ENCODE assay signal across 16 mouse cellular contexts in the genomic region with DNA sequence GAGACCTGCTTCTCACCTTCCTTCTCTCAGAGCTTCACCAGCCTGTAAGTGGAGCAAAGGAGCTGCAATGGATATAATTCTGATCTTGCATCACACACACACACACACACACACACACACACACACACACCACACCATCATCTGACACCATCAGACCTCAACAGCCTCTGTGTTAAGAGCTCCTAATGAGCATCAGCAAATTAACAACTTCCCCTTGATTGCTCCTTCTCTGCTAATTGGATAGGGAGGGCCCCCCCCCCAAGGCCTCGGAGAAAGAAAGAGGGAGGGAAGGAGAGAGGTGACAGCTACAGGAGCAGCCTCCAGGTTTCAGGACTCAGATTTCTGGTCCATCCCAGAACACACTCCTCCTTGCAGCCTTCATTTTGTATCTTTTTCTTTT. TPM values are rescaled to one million over a fixed set of nuclear protein-coding genes. Genes with fewer than 3 reads are reported as not detected.
A peak's percentile ranks its signal among the peaks of the same experiment; 100 is the strongest.
DNase-seq lines count a peak whose midpoint lies in the region; ATAC-seq lines count a peak whose summit lies in the region.
"Had no signal": no experiment of that assay in that cellular context is flagged by ENCODE, and none has a peak within 500 bp of the region (broad histone marks: within the 10 kb centered on the region; RNA-seq: fewer than 3 reads in every experiment).

No protein-coding gene starts in this region.

- H3K4me2 ChIP-seq in kidney, embryonic 15.5 days, result 0 out of 2 replicates have a peak overlapping the region, but pooled peaks have one; percentile 99
- peak overlapping the region; percentile 95; the same call in 1 of the 2 replicates for H3K4me2 ChIP-seq in forebrain, embryonic 12.5 days
- H3K4me2 ChIP-seq in hindbrain, embryonic 15.5 days, result peak overlapping the region; percentile 72
- H3K4me2 ChIP-seq in neural tube, embryonic 13.5 days, result peak overlapping the region; percentile 77

- ATAC-seq in kidney, embryonic 15.5 days (replicated peaks; ENCODE audit: low FRiP score), result no peak
- peak; percentile 13; the same call in 1 of the 2 replicates for ATAC-seq in forebrain, embryonic 12.5 days (ENCODE audit: low FRiP score)
- no peak for ATAC-seq in hindbrain, embryonic 15.5 days (ENCODE audit: low FRiP score, low read depth)
- peak; percentile 12; the same call in 1 of the 2 replicates for ATAC-seq in neural tube, embryonic 13.5 days (ENCODE audit: low read depth)

- no peaks in the 10 kb centered on the region for H3K36me3 ChIP-seq in kidney, embryonic 15.5 days
- no peaks in the 10 kb centered on the region for H3K36me3 ChIP-seq in forebrain, embryonic 12.5 days (replicated peaks)
- no peaks in the 10 kb centered on the region for H3K36me3 ChIP-seq in hindbrain, embryonic 15.5 days
- peaks cover 16% of the 10 kb centered on the region; the same call in 1 of the 2 replicates for H3K36me3 ChIP-seq in neural tube, embryonic 13.5 days
- H3K36me3 ChIP-seq: embryonic facial prominence, embryonic 15.5 days; liver, embryonic 13.5 days had no signal

- H3K4me1 ChIP-seq in kidney, embryonic 15.5 days, result peaks cover 40% of the 10 kb centered on the region
- peaks cover 60% of the 10 kb centered on the region for H3K4me1 ChIP-seq in forebrain, embryonic 12.5 days
- peaks cover 75% of the 10 kb centered on the region for H3K4me1 ChIP-seq in hindbrain, embryonic 15.5 days (replicated peaks)
- H3K4me1 ChIP-seq in neural tube, embryonic 13.5 days (replicated peaks), result peaks cover 79% of the 10 kb centered on the region

- H3K9me3 ChIP-seq in kidney, embryonic 15.5 days (replicated peaks), result no peaks in the 10 kb centered on the region
- no peaks in the 10 kb centered on the region for H3K9me3 ChIP-seq in forebrain, embryonic 12.5 days
- H3K9me3 ChIP-seq in hindbrain, embryonic 15.5 days, result no peaks in the 10 kb centered on the region
- no peaks in the 10 kb centered on the region for H3K9me3 ChIP-seq in neural tube, embryonic 13.5 days
- H3K9me3 ChIP-seq: embryonic facial prominence, embryonic 15.5 days; liver, embryonic 13.5 days had no signal

- H3K4me3 ChIP-seq in kidney, embryonic 15.5 days (replicated peaks), result no peak overlapping the region
- no peak overlapping the region for H3K4me3 ChIP-seq in forebrain, embryonic 12.5 days (replicated peaks)
- peak overlapping the region; percentile 81; the same call in 1 of the 2 replicates for H3K4me3 ChIP-seq in hindbrain, embryonic 15.5 days
- peak overlapping the region; percentile 78 for H3K4me3 ChIP-seq in neural tube, embryonic 13.5 days

- WGBS in kidney, embryonic 15.5 days, result 6% methylated on average over 1 of the region's 1 CpGs
- WGBS in forebrain, embryonic 12.5 days, result 0% methylated on average over 1 of the region's 1 CpGs
- 0% methylated on average over 1 of the region's 1 CpGs for WGBS in hindbrain, embryonic 15.5 days
- 0% methylated on average over 1 of the region's 1 CpGs for WGBS in neural tube, embryonic 13.5 days

- H3K9ac ChIP-seq in kidney, embryonic 15.5 days, result no peak overlapping the region
- no peak overlapping the region for H3K9ac ChIP-seq in forebrain, embryonic 12.5 days
- H3K9ac ChIP-seq in hindbrain, embryonic 15.5 days, result no peak overlapping the region
- H3K9ac ChIP-seq in neural tube, embryonic 13.5 days, result peak overlapping the region; percentile 97
- H3K9ac ChIP-seq: liver, embryonic 13.5 days had no signal

- H3K27ac ChIP-seq in kidney, embryonic 15.5 days, result no peak overlapping the region
- H3K27ac ChIP-seq in forebrain, embryonic 12.5 days, result peak overlapping the region; percentile 79
- peak overlapping the region; percentile 93 for H3K27ac ChIP-seq in hindbrain, embryonic 15.5 days (replicated peaks)
- H3K27ac ChIP-seq in neural tube, embryonic 13.5 days (replicated peaks), result peak overlapping the region; percentile 97
- H3K27ac ChIP-seq: embryonic facial prominence, embryonic 15.5 days; liver, embryonic 13.5 days; stomach, postnatal 0 days had no signal

- H3K27me3 ChIP-seq in kidney, embryonic 15.5 days, result peaks cover 88% of the 10 kb centered on the region
- H3K27me3 ChIP-seq in forebrain, embryonic 12.5 days, result peaks cover 81% of the 10 kb centered on the region
- no peaks in the 10 kb centered on the region for H3K27me3 ChIP-seq in hindbrain, embryonic 15.5 days
- H3K27me3 ChIP-seq in neural tube, embryonic 13.5 days, result peaks cover 15% of the 10 kb centered on the region; the same call in 1 of the 2 replicates

- no peak for DNase-seq in kidney, postnatal 4 days
- DNase-seq in urinary bladder, postnatal 25 days (ENCODE audit: low spot score), result no peak
- no peak for DNase-seq in gastrocnemius, adult 18-20 months (ENCODE audit: low spot score)
- DNase-seq in thymus, postnatal 4 days, result no peak

RNA-seq across cellular contexts. Expression of a gene that starts 0.8 kb away (rescaled TPM):
- polyA plus RNA-seq in kidney, embryonic 15.5 days (2015; fragmentation: Nextera tagmentation; extraction: Ambion mirVana), result 1.4 and 1.8 TPM in 2 replicates
- polyA plus RNA-seq in forebrain, embryonic 12.5 days (2016; fragmentation: Nextera tagmentation; extraction: Ambion mirVana), result 14.7 and 18.2 TPM in 2 replicates
- polyA plus RNA-seq in hindbrain, embryonic 15.5 days (2015; fragmentation: Nextera tagmentation; extraction: Ambion mirVana), result 58.1 and 63.6 TPM in 2 replicates
- 76.0 and 77.8 TPM in 2 replicates for polyA plus RNA-seq in neural tube, embryonic 13.5 days (2015; fragmentation: Nextera tagmentation; extraction: Ambion mirVana)
- under 1 TPM in 1 of 2 experiments, not detected in 1; 0.11 TPM for total RNA-seq in gastrocnemius, adult 18-20 months (2021)
- total RNA-seq: granulocyte monocyte progenitor cell, adult 5-6 weeks; hematopoietic stem cell, adult 5-6 weeks had no signal

RNA-seq across cellular contexts. Expression of a gene that starts 17.9 kb away (rescaled TPM):
- 141 and 147 TPM in 2 replicates for polyA plus RNA-seq in kidney, embryonic 15.5 days (2015; fragmentation: Nextera tagmentation; extraction: Ambion mirVana)
- polyA plus RNA-seq in forebrain, embryonic 12.5 days (2016; fragmentation: Nextera tagmentation; extraction: Ambion mirVana), result 230 and 251 TPM in 2 replicates
- 63.3 and 67.1 TPM in 2 replicates for polyA plus RNA-seq in hindbrain, embryonic 15.5 days (2015; fragmentation: Nextera tagmentation; extraction: Ambion mirVana)
- polyA plus RNA-seq in neural tube, embryonic 13.5 days (2015; fragmentation: Nextera tagmentation; extraction: Ambion mirVana), result 130 and 133 TPM in 2 replicates
- total RNA-seq in gastrocnemius, adult 18-20 months (2021), result under 1 TPM; 0.57 to 0.69 TPM

RNA-seq across cellular contexts. Expression of a gene that starts 32.5 kb away (rescaled TPM):
- polyA plus RNA-seq in kidney, embryonic 15.5 days (2015; fragmentation: Nextera tagmentation; extraction: Ambion mirVana), result 55.3 and 57.4 TPM in 2 replicates
- 135 and 138 TPM in 2 replicates for polyA plus RNA-seq in forebrain, embryonic 12.5 days (2016; fragmentation: Nextera tagmentation; extraction: Ambion mirVana)
- 89.1 and 96.4 TPM in 2 replicates for polyA plus RNA-seq in hindbrain, embryonic 15.5 days (2015; fragmentation: Nextera tagmentation; extraction: Ambion mirVana)
- polyA plus RNA-seq in neural tube, embryonic 13.5 days (2015; fragmentation: Nextera tagmentation; extraction: Ambion mirVana), result 117 and 134 TPM in 2 replicates
- total RNA-seq in gastrocnemius, adult 18-20 months (2021), result 1 to 10 TPM; 5.8 to 7.4 TPM

RNA-seq across cellular contexts. Expression of a gene that starts 35.9 kb away (rescaled TPM):
- not detected in 2 replicates for polyA plus RNA-seq in kidney, embryonic 15.5 days (2015; fragmentation: Nextera tagmentation; extraction: Ambion mirVana)
- not detected in 2 replicates for polyA plus RNA-seq in forebrain, embryonic 12.5 days (2016; fragmentation: Nextera tagmentation; extraction: Ambion mirVana)
- not detected in 2 replicates for polyA plus RNA-seq in hindbrain, embryonic 15.5 days (2015; fragmentation: Nextera tagmentation; extraction: Ambion mirVana)
- polyA plus RNA-seq in neural tube, embryonic 13.5 days (2015; fragmentation: Nextera tagmentation; extraction: Ambion mirVana), result not detected in 2 replicates
- total RNA-seq in gastrocnemius, adult 18-20 months (2021), result not detected
- total RNA-seq: granulocyte monocyte progenitor cell, adult 5-6 weeks; hematopoietic stem cell, adult 5-6 weeks; megakaryocyte, adult 5-6 weeks had no signal
- polyA plus RNA-seq: embryonic facial prominence, embryonic 15.5 days; heart, embryonic 14.5 days; limb, embryonic 11.5 days; liver, embryonic 13.5 days had no signal

RNA-seq across cellular contexts. Expression of a gene that starts 47.9 kb away (rescaled TPM):
- 23.0 and 28.5 TPM in 2 replicates for polyA plus RNA-seq in kidney, embryonic 15.5 days (2015; fragmentation: Nextera tagmentation; extraction: Ambion mirVana)
- polyA plus RNA-seq in forebrain, embryonic 12.5 days (2016; fragmentation: Nextera tagmentation; extraction: Ambion mirVana), result 0.57 and 0.72 TPM in 2 replicates
- polyA plus RNA-seq in hindbrain, embryonic 15.5 days (2015; fragmentation: Nextera tagmentation; extraction: Ambion mirVana), result 3.6 and 4.7 TPM in 2 replicates
- 1.6 and 1.8 TPM in 2 replicates for polyA plus RNA-seq in neural tube, embryonic 13.5 days (2015; fragmentation: Nextera tagmentation; extraction: Ambion mirVana)
- 100 to 1,000 TPM; 366 to 449 TPM for total RNA-seq in gastrocnemius, adult 18-20 months (2021)

Comparison
In these comparisons a context has a peak if more than half of its experiments do, and no peak if none do; other contexts are left out.
1. ATAC-seq: peak in forebrain, embryonic 12.5 days (single experiment) and neural tube, embryonic 13.5 days (single experiment); none in kidney, embryonic 15.5 days (single experiment) and hindbrain, embryonic 15.5 days (single experiment).
2. H3K4me3 ChIP-seq: peak in hindbrain, embryonic 15.5 days (single experiment) and neural tube, embryonic 13.5 days (single experiment); none in kidney, embryonic 15.5 days (single experiment) and forebrain, embryonic 12.5 days (single experiment).
3. Peak in every context shown above with its lines, with median percentiles within 50 percentile points of each other: H3K4me2 ChIP-seq.